Mouse (Mus musculus) forebrain, embryonic 10.5 days (tissue): ENCODE results near the gene Cnnm4. TPM values are rescaled to one million over a fixed set of nuclear protein-coding genes. Genes with fewer than 3 reads are reported as not detected.

Experiments used
- DNase-seq: peaks from one replicate; pipeline ENCODE4 v3.0.0-alpha.2; 2017; ENCODE audit warnings: low spot score; ENCODE audit errors: extremely low spot score
- H3K27ac ChIP-seq: fragments of 300-500 bp; sonication (generic); 2 replicates; pipeline ENCODE4 v1.5.1; 2016; ENCODE audit warnings: mild to moderate bottlenecking
- H3K27me3 ChIP-seq: fragments of 300-500 bp; sonication (generic); 2 replicates; pipeline ENCODE4 v1.6.1; 2016; ENCODE audit warnings: mild to moderate bottlenecking; ENCODE audit not compliant: poor library complexity, severe bottlenecking
- H3K36me3 ChIP-seq: fragments of 300-500 bp; sonication (generic); replicated peaks from 2 replicates; pipeline ENCODE4 v1.6.1; 2016; ENCODE audit warnings: mild to moderate bottlenecking, moderate library complexity
- H3K4me1 ChIP-seq: fragments of 300-500 bp; sonication (generic); 2 replicates; pipeline ENCODE4 v1.6.1; 2016
- H3K4me3 ChIP-seq: fragments of 300-500 bp; sonication (generic); 2 replicates; pipeline ENCODE4 v1.5.1; 2016; ENCODE audit warnings: mild to moderate bottlenecking, moderate library complexity
- H3K9me3 ChIP-seq: fragments of 300-500 bp; sonication (generic); 2 replicates; pipeline ENCODE4 v1.6.1; 2016; ENCODE audit warnings: mild to moderate bottlenecking, moderate library complexity
- whole genome bisulfite sequencing: fragments of 180-500 bp; shearing (Covaris S2); methylation state at CpG from one replicate; pipeline ENCODE4 v1.1.7; 2016; 5-methylcytosine and 5-hydroxymethylcytosine counted together
- polyA plus RNA-seq: library from polyadenylated mRNA; unstranded; fragments of >200 nt; fragmentation: Nextera tagmentation; extraction: Ambion mirVana; gene quantifications from 2 replicates; pipeline ENCODE4 v1.2.1, GENCODE M21; 2016

Gene Cnnm4
- polyA plus RNA-seq, 1 experiment from 2014 or later = 14.5 TPM

DNA sequence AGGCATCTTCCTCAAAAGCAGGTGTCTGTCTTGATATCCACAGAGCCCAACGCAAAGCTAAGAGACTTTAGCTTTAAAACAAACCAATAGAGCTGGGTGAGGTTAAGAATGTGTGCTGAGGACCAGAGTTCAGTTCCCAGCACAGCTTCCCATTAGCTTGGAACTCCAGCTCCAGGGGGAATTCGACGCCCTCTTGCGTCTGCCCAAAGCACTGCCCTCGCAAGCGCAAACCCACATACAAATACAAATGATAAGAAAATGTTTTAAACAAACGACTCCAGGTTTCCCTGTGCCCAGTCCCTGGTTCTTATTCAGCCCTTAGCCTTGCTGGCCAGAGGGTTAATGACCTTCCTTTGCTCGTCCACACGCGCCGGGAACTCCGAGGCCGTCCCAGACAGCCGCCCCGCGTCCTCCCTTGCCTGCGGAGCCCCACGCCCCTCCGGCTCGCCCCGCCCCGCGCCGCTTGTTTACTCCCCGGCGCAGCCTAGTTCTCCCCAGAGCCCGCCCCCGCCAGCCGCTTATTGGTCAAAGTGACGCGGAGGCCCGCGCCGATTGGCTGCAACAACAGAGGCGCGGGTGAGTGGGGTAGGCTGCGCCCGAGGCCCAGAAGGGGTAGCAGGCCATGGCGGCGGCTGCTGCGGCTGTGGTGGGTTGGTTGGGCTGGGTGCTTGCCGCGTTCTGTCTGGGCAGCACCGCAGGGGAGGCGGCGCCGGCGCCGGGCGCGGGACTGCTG, 40.0 kb downstream of the Cnnm4 start, which contains the start of gene Cnnm3:
Gene Cnnm3 (plus strand): TSS at position 579 of the 733 bp plus-strand sequence.
- Histone ChIP-seq H3K27me3 (no peaks in the 10 kb centered on the region), H3K4me1 (peaks cover 36% of the 10 kb centered on the region), H3K27ac (peak within 1 kb of the TSS; percentile 95), H3K4me3 (peak within 1 kb of the TSS; percentile 95), H3K9me3 (no peaks in the 10 kb centered on the region), H3K36me3 (peaks cover 35% of the 10 kb centered on the region)
- under 1% methylated on average over 51 of the region's 51 CpGs for WGBS
- DNase-seq = peak; percentile 100

DNA sequence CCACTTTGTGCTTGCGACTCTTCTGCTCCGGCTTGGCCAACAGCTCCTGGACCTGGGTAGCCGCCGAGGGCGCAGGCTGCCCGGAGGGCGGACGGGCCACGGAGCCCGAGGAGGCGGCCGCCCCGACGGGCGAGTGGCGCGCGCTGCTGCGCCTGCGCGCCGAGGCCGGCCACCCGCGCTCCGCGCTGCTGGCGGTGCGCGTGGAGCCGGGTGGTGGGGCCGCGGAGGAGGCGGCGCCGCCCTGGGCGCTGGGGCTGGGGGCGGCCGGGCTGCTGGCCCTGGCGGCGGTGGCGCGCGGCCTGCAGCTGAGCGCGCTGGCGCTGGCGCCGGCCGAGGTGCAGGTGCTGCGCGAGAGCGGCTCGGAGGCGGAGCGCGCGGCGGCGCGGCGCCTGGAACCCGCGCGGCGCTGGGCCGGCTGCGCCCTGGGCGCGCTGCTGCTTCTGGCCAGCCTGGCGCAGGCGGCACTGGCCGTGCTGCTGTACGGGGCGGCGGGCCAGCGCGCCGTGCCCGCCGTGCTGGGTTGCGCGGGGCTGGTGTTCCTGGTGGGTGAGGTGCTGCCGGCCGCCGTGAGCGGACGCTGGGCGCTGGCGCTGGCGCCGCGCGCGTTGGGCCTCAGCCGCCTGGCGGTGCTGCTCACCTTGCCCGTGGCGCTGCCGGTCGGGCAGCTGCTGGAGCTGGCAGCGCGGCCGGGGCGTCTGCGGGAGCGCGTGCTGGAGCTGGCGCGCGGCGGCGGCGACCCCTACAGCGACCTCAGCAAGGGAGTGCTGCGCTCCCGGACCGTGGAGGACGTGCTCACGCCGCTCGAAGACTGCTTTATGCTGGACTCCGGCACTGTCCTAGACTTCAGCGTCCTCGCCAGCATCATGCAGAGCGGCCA, 40.9 kb downstream of the Cnnm4 start:
- Histone ChIP-seq H3K4me1 (peaks cover 37% of the 10 kb centered on the region), H3K36me3 (peaks cover 37% of the 10 kb centered on the region), H3K9me3 (no peaks in the 10 kb centered on the region), H3K27me3 (no peaks in the 10 kb centered on the region), H3K27ac (peak overlapping the region; percentile 95), H3K4me3 (peak overlapping the region; percentile 95)
- peak; percentile 47 for DNase-seq
- 5% methylated on average over 126 of the region's 126 CpGs for WGBS

- Histone ChIP-seq H3K4me1 (peaks cover 37% of the 10 kb centered on the region), H3K27ac (peak overlapping the region; percentile 95), H3K36me3 (peaks cover 38% of the 10 kb centered on the region), H3K9me3 (no peaks in the 10 kb centered on the region), H3K27me3 (no peaks in the 10 kb centered on the region), H3K4me3 (peak overlapping the region; percentile 95)
- WGBS = 2% methylated on average over 16 of the region's 16 CpGs
- DNase-seq = no peak
Measured at GRCm38 (mm10) chr1:36512966-36513280, 41.5 kb downstream of the Cnnm4 start.

- Histone ChIP-seq H3K27ac (peak overlapping the region; percentile 95), H3K4me3 (peak overlapping the region; percentile 95), H3K27me3 (no peaks in the 10 kb centered on the region), H3K4me1 (peaks cover 37% of the 10 kb centered on the region), H3K9me3 (no peaks in the 10 kb centered on the region), H3K36me3 (peaks cover 42% of the 10 kb centered on the region)
- DNase-seq = no peak
- WGBS = 5% methylated on average over 1 of the region's 1 CpGs
Measured at GRCm38 (mm10) chr1:36513310-36513709, 41.9 kb downstream of the Cnnm4 start.

DNA sequence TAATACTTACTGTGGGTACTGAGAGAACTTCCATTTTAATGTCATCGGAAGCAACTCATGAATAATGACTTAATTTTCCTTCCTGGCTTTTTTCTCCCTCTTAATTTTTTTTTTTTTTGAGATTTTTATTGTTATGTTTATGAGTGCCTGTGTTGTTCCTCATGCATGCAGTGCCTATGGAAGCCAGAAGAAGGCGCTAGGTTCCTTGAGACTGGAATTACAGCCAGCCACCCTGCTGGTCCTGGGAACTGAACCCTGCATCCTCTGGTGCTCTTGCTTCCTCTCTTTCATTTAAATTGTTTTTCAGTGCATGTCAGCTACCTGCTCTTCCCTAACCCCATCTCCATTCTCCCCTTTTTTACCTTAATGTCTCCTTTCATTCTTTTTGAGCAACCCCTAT, 42.3 kb downstream of the Cnnm4 start:
- WGBS = 36% methylated on average over 2 of the region's 2 CpGs
- DNase-seq = no peak
- Histone ChIP-seq H3K27me3 (no peaks in the 10 kb centered on the region), H3K4me3 (peak overlapping the region; percentile 95), H3K36me3 (peaks cover 46% of the 10 kb centered on the region), H3K4me1 (peaks cover 37% of the 10 kb centered on the region), H3K9me3 (no peaks in the 10 kb centered on the region), H3K27ac (no peak overlapping the region)

- WGBS = 86% methylated on average over 3 of the region's 3 CpGs
- Histone ChIP-seq H3K9me3 (no peaks in the 10 kb centered on the region), H3K4me1 (peaks cover 25% of the 10 kb centered on the region), H3K27me3 (no peaks in the 10 kb centered on the region), H3K36me3 (peaks cover 91% of the 10 kb centered on the region), H3K4me3 (no peak overlapping the region), H3K27ac (no peak overlapping the region)
- DNase-seq = no peak
Measured at GRCm38 (mm10) chr1:36518259-36518658, 46.8 kb downstream of the Cnnm4 start.

DNA sequence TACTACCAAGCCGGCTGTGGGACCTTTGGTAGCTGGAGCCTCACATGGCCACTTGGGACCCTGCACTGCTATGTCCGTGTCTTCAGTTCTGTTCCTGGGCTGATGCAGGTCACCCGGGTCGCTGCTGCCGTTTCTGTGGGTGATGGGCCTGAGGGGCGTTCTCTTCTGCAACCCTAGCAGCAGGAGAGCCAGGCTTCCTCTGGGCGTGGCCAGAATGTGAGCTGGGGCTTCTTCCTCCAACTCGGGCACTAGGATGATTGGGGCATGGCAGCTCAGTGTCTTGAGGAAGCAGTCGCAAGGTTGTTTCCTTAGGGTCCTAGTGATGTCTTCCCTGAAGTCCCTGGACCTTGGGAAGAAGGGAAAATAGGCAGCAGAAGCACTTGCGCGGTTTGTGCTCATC, 48.2 kb downstream of the Cnnm4 start:
- Histone ChIP-seq H3K4me1 (peaks cover 12% of the 10 kb centered on the region), H3K9me3 (no peaks in the 10 kb centered on the region), H3K27me3 (no peaks in the 10 kb centered on the region), H3K27ac (no peak overlapping the region), H3K36me3 (peaks cover 97% of the 10 kb centered on the region), H3K4me3 (no peak overlapping the region)
- WGBS = 87% methylated on average over 11 of the region's 11 CpGs
- no peak for DNase-seq

DNA sequence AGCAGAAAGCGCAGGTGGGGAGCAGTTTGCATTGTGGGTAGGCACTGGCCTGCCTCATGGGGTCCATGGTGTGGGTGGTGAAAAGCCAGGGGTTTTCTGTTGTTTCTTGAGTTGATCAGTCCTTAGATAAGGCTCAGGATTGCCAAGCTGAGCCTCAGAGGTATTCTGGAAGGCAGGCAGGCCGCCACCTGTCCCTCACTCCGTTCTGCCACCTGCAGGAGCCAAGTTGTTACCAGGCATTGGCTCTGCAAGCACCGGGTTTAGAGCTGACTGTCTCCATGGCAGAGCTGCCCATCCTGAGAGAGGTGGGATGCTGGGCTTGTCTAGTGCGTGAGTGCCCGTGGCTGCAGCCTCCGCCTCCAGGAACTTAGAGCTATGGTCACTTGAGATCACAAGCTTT, 50.8 kb downstream of the Cnnm4 start:
- Histone ChIP-seq H3K27ac (no peak overlapping the region), H3K4me3 (no peak overlapping the region), H3K27me3 (no peaks in the 10 kb centered on the region), H3K36me3 (peaks cover 100% of the 10 kb centered on the region), H3K9me3 (no peaks in the 10 kb centered on the region), H3K4me1 (no peaks in the 10 kb centered on the region)
- DNase-seq = no peak
- WGBS = 96% methylated on average over 7 of the region's 7 CpGs

DNA sequence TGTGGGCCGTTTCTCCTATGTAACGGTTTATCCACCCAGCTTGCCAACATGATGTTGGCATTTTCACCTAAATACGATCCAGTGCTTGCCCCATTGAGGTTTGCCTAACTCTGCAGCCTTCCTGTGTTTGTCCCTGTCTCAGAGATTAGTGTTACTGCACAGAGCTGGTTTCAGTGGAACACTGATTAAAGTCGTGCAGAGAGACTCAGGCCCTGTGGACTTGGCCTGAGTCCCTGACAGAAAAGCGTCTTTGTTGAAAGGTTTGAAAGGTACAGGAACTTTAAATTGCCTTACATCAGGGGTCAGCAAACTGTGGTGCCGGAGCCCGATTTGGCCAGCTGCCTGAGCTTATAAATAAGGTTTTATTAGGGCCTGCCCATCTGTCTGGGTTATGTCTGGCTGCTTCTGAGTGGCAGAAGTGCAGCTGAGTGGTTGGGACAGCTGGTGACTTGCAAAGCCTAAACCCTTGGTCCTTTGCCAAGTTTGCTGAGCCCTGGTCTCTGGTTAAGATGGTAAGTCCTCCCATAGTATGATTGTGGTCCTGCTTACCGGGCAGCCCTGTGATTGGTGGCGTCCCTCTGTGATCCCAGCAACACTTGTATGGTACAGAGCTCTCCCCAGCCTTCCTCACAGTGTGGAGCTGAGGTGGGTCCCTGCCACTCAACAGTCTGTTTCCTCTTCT, 52.1 kb downstream of the Cnnm4 start:
- Histone ChIP-seq H3K9me3 (no peaks in the 10 kb centered on the region), H3K4me1 (no peaks in the 10 kb centered on the region), H3K27ac (no peak overlapping the region), H3K4me3 (no peak overlapping the region), H3K27me3 (no peaks in the 10 kb centered on the region), H3K36me3 (peaks cover 89% of the 10 kb centered on the region)
- WGBS = 91% methylated on average over 9 of the region's 9 CpGs
- no peak for DNase-seq

GRCm38 (mm10) chr1:36524058-36524457, 52.6 kb downstream of the Cnnm4 start:
- WGBS = 94% methylated on average over 5 of the region's 5 CpGs
- no peak for DNase-seq
- Histone ChIP-seq H3K27ac (no peak overlapping the region), H3K4me1 (no peaks in the 10 kb centered on the region), H3K27me3 (no peaks in the 10 kb centered on the region), H3K9me3 (no peaks in the 10 kb centered on the region), H3K36me3 (peaks cover 83% of the 10 kb centered on the region), H3K4me3 (no peak overlapping the region)

DNA sequence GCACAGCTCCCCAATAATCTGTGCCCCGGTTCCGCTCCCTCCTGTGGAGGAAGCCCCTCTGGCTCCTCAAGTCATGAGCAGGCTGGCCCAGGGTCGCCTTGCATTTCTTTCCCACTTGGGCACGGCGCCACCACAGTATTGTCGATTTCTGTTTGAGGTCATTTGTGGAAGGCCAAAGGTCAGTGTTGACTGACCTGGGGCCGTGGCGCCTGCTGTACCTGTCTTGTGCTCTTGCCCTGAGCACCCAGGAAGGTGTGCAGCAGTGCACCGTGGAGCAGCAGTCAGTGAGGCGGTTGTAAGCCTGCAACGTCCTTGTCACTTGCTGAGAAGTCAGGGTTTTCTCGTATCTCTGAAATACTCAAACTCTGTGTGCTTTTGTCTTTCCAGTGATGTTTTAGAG, 54.4 kb downstream of the Cnnm4 start:
- H3K27me3 ChIP-seq = no peaks in the 10 kb centered on the region
- no peak overlapping the region for H3K4me3 ChIP-seq
- no peaks in the 10 kb centered on the region for H3K4me1 ChIP-seq
- no peak overlapping the region for H3K27ac ChIP-seq
- WGBS = 88% methylated on average over 12 of the region's 12 CpGs
- peaks cover 70% of the 10 kb centered on the region for H3K36me3 ChIP-seq
- H3K9me3 ChIP-seq = no peaks in the 10 kb centered on the region
- no peak for DNase-seq

GRCm38 (mm10) chr1:36526903-36527302, 55.5 kb downstream of the Cnnm4 start:
- no peak for DNase-seq
- WGBS = 93% methylated on average over 10 of the region's 10 CpGs
- Histone ChIP-seq H3K36me3 (peaks cover 68% of the 10 kb centered on the region), H3K27me3 (no peaks in the 10 kb centered on the region), H3K9me3 (no peaks in the 10 kb centered on the region), H3K27ac (no peak overlapping the region), H3K4me1 (no peaks in the 10 kb centered on the region), H3K4me3 (no peak overlapping the region)

DNA sequence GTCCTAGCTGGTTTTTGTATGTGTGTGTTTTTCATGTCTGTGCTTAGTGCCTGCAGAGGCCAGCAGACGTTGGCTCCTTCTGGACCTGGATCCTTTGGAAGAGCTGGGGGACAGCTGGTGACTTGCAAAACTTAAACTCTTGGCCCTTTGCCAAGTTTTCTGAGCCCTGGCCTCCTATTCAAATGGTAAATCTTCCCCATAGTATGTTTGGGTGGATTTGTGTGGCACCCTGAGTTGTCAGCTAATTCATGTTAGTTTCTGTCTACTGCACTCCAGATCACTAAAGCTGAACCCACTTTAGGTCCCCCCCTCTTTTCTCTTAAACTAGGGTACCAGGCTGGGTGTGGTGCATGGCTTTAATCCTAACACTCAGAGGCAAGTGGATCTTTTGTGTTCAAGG, 56.9 kb downstream of the Cnnm4 start:
- Histone ChIP-seq H3K36me3 (peaks cover 60% of the 10 kb centered on the region), H3K9me3 (no peaks in the 10 kb centered on the region), H3K27me3 (no peaks in the 10 kb centered on the region), H3K4me3 (no peak overlapping the region), H3K27ac (no peak overlapping the region), H3K4me1 (no peaks in the 10 kb centered on the region)
- 72% methylated on average over 1 of the region's 1 CpGs for WGBS
- DNase-seq = no peak
